Mouse (Mus musculus) stomach, embryonic 16.5 days (tissue): ENCODE data around the gene Gng8. TPM values are rescaled to one million over a fixed set of nuclear protein-coding genes. Genes with fewer than 3 reads are reported as not detected.

Source experiments
- ATAC-seq: fragments of 200-750 bp; cut with Nextera tagmentation; 2 replicates; pipeline ENCODE4 v1.8.0; 2017; ENCODE audit warnings: moderate number of reproducible peaks, moderate TSS enrichment; ENCODE audit not compliant: insufficient read depth, low FRiP score
- H3K27ac ChIP-seq: fragments of 300-500 bp; sonication (generic); 2 replicates; pipeline ENCODE4 v1.5.1; 2014; ENCODE audit warnings: low read length
- H3K27me3 ChIP-seq: fragments of 300-500 bp; sonication (generic); 2 replicates; pipeline ENCODE4 v1.6.1; 2014; ENCODE audit warnings: low read length, control low read depth, mixed read lengths; ENCODE audit not compliant: control insufficient read depth, insufficient read depth
- H3K36me3 ChIP-seq: fragments of 300-500 bp; sonication (generic); 2 replicates; pipeline ENCODE4 v1.6.1; 2014; ENCODE audit warnings: low read length; ENCODE audit not compliant: control insufficient read depth, insufficient read depth
- H3K4me1 ChIP-seq: fragments of 300-500 bp; sonication (generic); 2 replicates; pipeline ENCODE4 v1.6.1; 2014; ENCODE audit warnings: low read length, control low read depth, mixed read lengths; ENCODE audit not compliant: control insufficient read depth, insufficient read depth
- H3K4me2 ChIP-seq: fragments of 300-500 bp; sonication (generic); 2 replicates; pipeline ENCODE4 v1.6.1; 2014; ENCODE audit warnings: low read depth, low read length, mixed read lengths
- H3K4me3 ChIP-seq: fragments of 300-500 bp; sonication (generic); replicated peaks from 2 replicates; pipeline ENCODE4 v1.5.1; 2014; ENCODE audit warnings: mild to moderate bottlenecking, low read length
- H3K9ac ChIP-seq: fragments of 300-500 bp; sonication (generic); 2 replicates; pipeline ENCODE4 v1.6.1; 2014; ENCODE audit warnings: low read length
- H3K9me3 ChIP-seq: fragments of 300-500 bp; sonication (generic); replicated peaks from 2 replicates; pipeline ENCODE4 v1.6.1; 2016; ENCODE audit warnings: low read length, control low read depth; ENCODE audit not compliant: control insufficient read depth
- WGBS: fragments of 180-500 bp; shearing (Covaris S2); extraction: QIAGEN DNeasy Blood & Tissue Kit; methylation state at CpG from one replicate; pipeline ENCODE4 v1.1.7; 2014; 5-methylcytosine and 5-hydroxymethylcytosine counted together
- polyA plus RNA-seq: library from polyadenylated mRNA; unstranded; fragments of >200 nt; fragmentation: Nextera tagmentation; extraction: Ambion mirVana; gene quantifications from 2 replicates; pipeline ENCODE4 v1.2.1, GENCODE M21; 2015

Gene Gng8
- polyA plus RNA-seq, 1 experiment from 2014 or later, result 9.7 TPM

GRCm38 (mm10) chr7:16937312-16937711, 45.7 kb downstream of the Gng8 start:
- Histone ChIP-seq H3K9me3 (no peaks in the 10 kb centered on the region), H3K4me2 (no peak overlapping the region), H3K36me3 (no peaks in the 10 kb centered on the region), H3K4me1 (peaks cover 10% of the 10 kb centered on the region), H3K9ac (no peak overlapping the region), H3K27me3 (no peaks in the 10 kb centered on the region), H3K4me3 (no peak overlapping the region), H3K27ac (no peak overlapping the region)
- WGBS, result 52% methylated on average over 4 of the region's 4 CpGs
- no peak for ATAC-seq

- Histone ChIP-seq H3K27me3 (no peaks in the 10 kb centered on the region), H3K9ac (no peak overlapping the region), H3K36me3 (no peaks in the 10 kb centered on the region), H3K27ac (no peak overlapping the region), H3K4me3 (no peak overlapping the region), H3K4me1 (peaks cover 4% of the 10 kb centered on the region; the same call in 1 of the 2 replicates), H3K4me2 (no peak overlapping the region), H3K9me3 (no peaks in the 10 kb centered on the region)
- no peak for ATAC-seq
- WGBS, result 69% methylated on average over 17 of the region's 17 CpGs
Measured at GRCm38 (mm10) chr7:16938117-16938791, 46.7 kb downstream of the Gng8 start.

GRCm38 (mm10) chr7:16940292-16940691, 48.7 kb downstream of the Gng8 start:
- Histone ChIP-seq H3K36me3 (no peaks in the 10 kb centered on the region), H3K4me3 (no peak overlapping the region), H3K27ac (peak overlapping the region; percentile 76), H3K4me1 (peaks cover 17% of the 10 kb centered on the region), H3K27me3 (peaks cover 6% of the 10 kb centered on the region), H3K9me3 (no peaks in the 10 kb centered on the region), H3K4me2 (peak overlapping the region; percentile 0), H3K9ac (no peak overlapping the region)
- WGBS, result 21% methylated on average over 7 of the region's 7 CpGs
- ATAC-seq, result peak; percentile 27; the same call in 1 of the 2 replicates

- Histone ChIP-seq H3K9me3 (no peaks in the 10 kb centered on the region), H3K36me3 (no peaks in the 10 kb centered on the region), H3K9ac (no peak overlapping the region), H3K4me2 (no peak overlapping the region), H3K27me3 (peaks cover 25% of the 10 kb centered on the region), H3K4me3 (no peak overlapping the region), H3K4me1 (peaks cover 42% of the 10 kb centered on the region), H3K27ac (no peak overlapping the region; the same call in 1 of the 2 replicates)
- no peak for ATAC-seq
- 46% methylated on average over 4 of the region's 4 CpGs for WGBS
Measured at GRCm38 (mm10) chr7:16942861-16943260, 51.3 kb downstream of the Gng8 start.

DNA sequence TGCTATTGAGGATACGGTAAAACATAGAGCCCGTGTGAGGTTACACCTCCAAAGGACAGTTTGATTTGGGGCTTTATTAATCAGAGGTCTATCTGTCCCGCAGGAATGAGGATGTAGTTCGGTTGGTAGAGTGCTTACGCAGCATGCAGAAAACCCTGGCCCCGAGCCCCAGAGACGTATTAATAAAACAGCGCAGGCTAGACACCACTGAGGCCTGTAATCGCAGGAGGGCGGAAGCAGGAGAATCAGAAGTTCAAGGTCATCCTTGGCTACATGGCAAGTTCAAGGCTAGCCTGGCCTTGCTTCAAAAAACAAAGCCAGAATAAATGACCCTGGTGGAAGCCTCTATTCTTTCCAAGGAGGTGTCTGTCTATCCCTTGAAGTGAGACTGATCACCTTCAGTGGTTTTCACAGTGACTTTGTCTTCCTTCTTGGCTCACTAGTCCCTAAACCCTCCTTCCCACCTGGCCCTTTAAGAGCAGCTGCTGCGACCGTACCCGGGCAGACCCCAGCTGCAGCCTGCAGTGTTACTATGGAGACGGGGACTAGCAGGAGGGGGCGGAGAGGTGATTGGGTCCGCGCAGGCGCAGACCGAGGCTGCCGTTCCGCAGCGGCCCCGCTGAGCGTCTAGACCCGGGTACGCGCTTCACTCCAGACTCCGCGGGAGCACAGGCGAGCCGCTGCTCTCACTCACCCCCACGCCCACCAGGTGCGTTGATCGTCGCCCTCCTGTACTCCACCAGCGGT, 52.6 kb downstream of the Gng8 start, which contains the start of gene Pnmal2:
Pnmal2 (plus strand) TSS at position 622 of the 747 bp plus-strand sequence.
- WGBS, result 13% methylated on average over 36 of the region's 36 CpGs
- H3K27ac ChIP-seq, result no peak within 1 kb of the TSS

GRCm38 (mm10) chr7:16944808-16945315, 53.3 kb downstream of the Gng8 start:
- H3K27me3 ChIP-seq, result peaks cover 27% of the 10 kb centered on the region
- ATAC-seq, result peak; percentile 5; the same call in 1 of the 2 replicates
- peak overlapping the region; percentile 70 for H3K4me3 ChIP-seq
- no peak overlapping the region for H3K27ac ChIP-seq
- no peaks in the 10 kb centered on the region for H3K36me3 ChIP-seq
- peak overlapping the region; percentile 84 for H3K9ac ChIP-seq
- no peaks in the 10 kb centered on the region for H3K9me3 ChIP-seq
- WGBS, result 5% methylated on average over 22 of the region's 22 CpGs
- H3K4me2 ChIP-seq, result peak overlapping the region; percentile 87
- peaks cover 53% of the 10 kb centered on the region for H3K4me1 ChIP-seq

More for the DNA sequence above, 52.6 kb downstream of the Gng8 start, which contains the start of gene Pnmal2:
- Histone ChIP-seq H3K9me3 (no peaks in the 10 kb centered on the region), H3K27me3 (peaks cover 27% of the 10 kb centered on the region), H3K36me3 (no peaks in the 10 kb centered on the region), H3K9ac (peak within 1 kb of the TSS; percentile 84), H3K4me1 (peaks cover 48% of the 10 kb centered on the region), H3K4me2 (peak within 1 kb of the TSS; percentile 87), H3K4me3 (peak within 1 kb of the TSS; percentile 70)
- peak; percentile 85 for ATAC-seq

Other genes starting within 250 kb of the Gng8 start
- gene Ceacam15, start 216.1 kb upstream of the Gng8 start, polyA plus RNA-seq, result not detected in 2 replicates
- gene Ceacam9, start 169.9 kb upstream of the Gng8 start, polyA plus RNA-seq, result not detected in 2 replicates
- gene Ap2s1, start 153.4 kb upstream of the Gng8 start, polyA plus RNA-seq, result 229 and 231 TPM in 2 replicates
- gene Slc1a5, start 110.4 kb upstream of the Gng8 start, polyA plus RNA-seq, result 43.1 and 46.6 TPM in 2 replicates
- gene Strn4, start 75.9 kb upstream of the Gng8 start, polyA plus RNA-seq, result 68.5 and 80.0 TPM in 2 replicates
- 18.1 and 21.4 TPM in 2 replicates for gene Fkrp, start 75.1 kb upstream of the Gng8 start, polyA plus RNA-seq
- gene Prkd2, start 48.9 kb upstream of the Gng8 start, polyA plus RNA-seq, result 11.1 and 11.8 TPM in 2 replicates
- gene Dact3, start 16.5 kb upstream of the Gng8 start, polyA plus RNA-seq, result 2.3 TPM in 2 replicates
- 3.0 and 3.2 TPM in 2 replicates for gene Ptgir, start 14.7 kb downstream of the Gng8 start, polyA plus RNA-seq
- gene Calm3, start 32.3 kb downstream of the Gng8 start, polyA plus RNA-seq, result 120 and 126 TPM in 2 replicates
- gene Pnmal2, start 52.9 kb downstream of the Gng8 start, polyA plus RNA-seq, result 7.8 and 10.2 TPM in 2 replicates
- 3.2 and 3.4 TPM in 2 replicates for gene Pnmal1, start 67.9 kb downstream of the Gng8 start, polyA plus RNA-seq
- 0.25 and 0.35 TPM in 2 replicates for gene Gm42372, start 91.3 kb downstream of the Gng8 start, polyA plus RNA-seq
- 40.4 and 45.1 TPM in 2 replicates for gene Ccdc8, start 100.9 kb downstream of the Gng8 start, polyA plus RNA-seq
- gene Ppp5c, start 136.1 kb downstream of the Gng8 start, polyA plus RNA-seq, result 87.9 and 95.6 TPM in 2 replicates
- 49.6 and 60.1 TPM in 2 replicates for gene Hif3a, start 170.6 kb downstream of the Gng8 start, polyA plus RNA-seq
- gene Psg16, start 182.3 kb downstream of the Gng8 start, polyA plus RNA-seq, result 0.46 and 0.77 TPM in 2 replicates